Mouse (Mus musculus) intestine, postnatal 0 days (tissue): ENCODE results near the gene Pcnp. TPM values are rescaled to one million over a fixed set of nuclear protein-coding genes. Genes with fewer than 3 reads are reported as not detected.
"Not testable (repeated sequence)": the region's sequence is repeated elsewhere in the genome, so short reads cannot be mapped to it uniquely, and the experiment has no call there.

ENCODE experiments used
- ATAC-seq: fragments of 200-750 bp; cut with Nextera tagmentation; 2 replicates; pipeline ENCODE4 v1.8.0; 2017; ENCODE audit warnings: mild to moderate bottlenecking, moderate TSS enrichment, moderate library complexity
- H3K27ac ChIP-seq: fragments of 300-500 bp; sonication (generic); 2 replicates; pipeline ENCODE4 v1.5.1; 2014; ENCODE audit warnings: mild to moderate bottlenecking, low read depth, low read length, moderate library complexity
- H3K27me3 ChIP-seq: fragments of 300-500 bp; sonication (generic); replicated peaks from 2 replicates; pipeline ENCODE4 v1.6.1; 2014; ENCODE audit warnings: low read length, mixed read lengths; ENCODE audit not compliant: control insufficient read depth, insufficient read depth
- H3K36me3 ChIP-seq: fragments of 300-500 bp; sonication (generic); 2 replicates; pipeline ENCODE4 v1.6.1; 2014; ENCODE audit warnings: mild to moderate bottlenecking, moderate library complexity; ENCODE audit not compliant: control insufficient read depth, insufficient read depth
- H3K4me1 ChIP-seq: fragments of 300-500 bp; sonication (generic); replicated peaks from 2 replicates; pipeline ENCODE4 v1.6.1; 2014; ENCODE audit warnings: antibody characterized with exemption, low read length, mixed read lengths; ENCODE audit not compliant: control insufficient read depth, insufficient read depth
- H3K4me2 ChIP-seq: fragments of 300-500 bp; sonication (generic); replicated peaks from 2 replicates; pipeline ENCODE4 v1.6.1; 2014; ENCODE audit warnings: low read depth, mild to moderate bottlenecking, moderate library complexity
- H3K4me3 ChIP-seq: fragments of 300-500 bp; sonication (generic); 2 replicates; pipeline ENCODE4 v1.5.1; 2014; ENCODE audit warnings: low read depth, low read length
- H3K9ac ChIP-seq: fragments of 300-500 bp; sonication (generic); 2 replicates; pipeline ENCODE4 v1.6.1; 2014; ENCODE audit warnings: mild to moderate bottlenecking, low read depth, low read length
- H3K9me3 ChIP-seq: fragments of 300-500 bp; sonication (generic); 2 replicates; pipeline ENCODE4 v1.6.1; 2016; ENCODE audit warnings: mixed run types; ENCODE audit not compliant: control insufficient read depth
- CTCF ChIP-seq: sonication (generic); IDR thresholded peaks from 2 replicates; pipeline ENCODE4 v1.5.1; 2016; ENCODE audit warnings: low read depth, mild to moderate bottlenecking, control low read depth, antibody characterized with exemption, moderate library complexity
- WGBS: fragments of 180-500 bp; shearing (Covaris S2); extraction: QIAGEN DNeasy Blood & Tissue Kit; methylation state at CpG from one replicate; pipeline ENCODE4 v1.1.7; 2014; 5-methylcytosine and 5-hydroxymethylcytosine counted together
- polyA plus RNA-seq: library from polyadenylated mRNA; unstranded; fragments of >200 nt; fragmentation: Nextera tagmentation; extraction: Ambion mirVana; gene quantifications from 2 replicates; pipeline ENCODE4 v1.2.1, GENCODE M21; 2015

The Pcnp gene
- polyA plus RNA-seq, 1 experiment from 2014 or later, result 114 TPM

- no peak overlapping the region for H3K9ac ChIP-seq
- H3K4me1 ChIP-seq, result no peaks in the 10 kb centered on the region
- no peaks in the 10 kb centered on the region for H3K9me3 ChIP-seq
- WGBS, result 75% methylated on average over 7 of the region's 7 CpGs
- ATAC-seq, result no peak
- no peaks in the 10 kb centered on the region for H3K27me3 ChIP-seq
- no peak overlapping the region for H3K27ac ChIP-seq
- no peak overlapping the region for H3K4me3 ChIP-seq
- TF ChIP-seq CTCF, result no peak
- no peak overlapping the region for H3K4me2 ChIP-seq
- no peaks in the 10 kb centered on the region for H3K36me3 ChIP-seq
Observed at GRCm38 (mm10) chr16:56061995-56062594, 32.6 kb upstream of the Pcnp start.

GRCm38 (mm10) chr16:56058151-56058550, 28.6 kb upstream of the Pcnp start:
- no peak for TF ChIP-seq CTCF
- Histone ChIP-seq H3K27ac (no peak overlapping the region), H3K4me1 (no peaks in the 10 kb centered on the region), H3K27me3 (no peaks in the 10 kb centered on the region), H3K9me3 (no peaks in the 10 kb centered on the region), H3K4me2 (no peak overlapping the region), H3K9ac (no peak overlapping the region), H3K4me3 (no peak overlapping the region), H3K36me3 (no peaks in the 10 kb centered on the region)
- 79% methylated on average over 10 of the region's 10 CpGs for WGBS
- no peak for ATAC-seq

- Histone ChIP-seq H3K4me1 (no peaks in the 10 kb centered on the region), H3K9me3 (no peaks in the 10 kb centered on the region), H3K4me3 (no peak overlapping the region), H3K27ac (no peak overlapping the region), H3K9ac (no peak overlapping the region), H3K27me3 (no peaks in the 10 kb centered on the region), H3K36me3 (no peaks in the 10 kb centered on the region), H3K4me2 (no peak overlapping the region)
- TF ChIP-seq CTCF, result no peak
- no peak for ATAC-seq
- WGBS, result 76% methylated on average over 7 of the region's 7 CpGs
Observed at GRCm38 (mm10) chr16:56056944-56057590, 27.5 kb upstream of the Pcnp start.

GRCm38 (mm10) chr16:56055911-56056310, 26.4 kb upstream of the Pcnp start:
- no peak for ATAC-seq
- Histone ChIP-seq H3K36me3 (no peaks in the 10 kb centered on the region), H3K9ac (no peak overlapping the region), H3K4me2 (no peak overlapping the region), H3K4me1 (no peaks in the 10 kb centered on the region), H3K27me3 (no peaks in the 10 kb centered on the region), H3K27ac (no peak overlapping the region), H3K4me3 (no peak overlapping the region), H3K9me3 (no peaks in the 10 kb centered on the region)
- TF ChIP-seq CTCF, result no peak
- 81% methylated on average over 3 of the region's 3 CpGs for WGBS

- H3K36me3 ChIP-seq, H3K4me2 ChIP-seq, H3K4me3 ChIP-seq, H3K27me3 ChIP-seq, H3K9me3 ChIP-seq, H3K9ac ChIP-seq, H3K4me1 ChIP-seq, H3K27ac ChIP-seq, ATAC-seq: not testable (repeated sequence)
- WGBS, result no CpG with 5 or more reads among the region's 4 CpGs
Observed at GRCm38 (mm10) chr16:56048038-56048437, 18.5 kb upstream of the Pcnp start, which contains the start of gene Senp7. TSS of gene Senp7 (plus strand) at chr16:56048338.

- H3K9ac ChIP-seq, result peak overlapping the region; percentile 80
- H3K9me3 ChIP-seq, result no peaks in the 10 kb centered on the region
- H3K4me2 ChIP-seq, result peak overlapping the region; percentile 67
- H3K4me3 ChIP-seq, result peak overlapping the region; percentile 71
- H3K27ac ChIP-seq, result peak overlapping the region; percentile 90
- WGBS, result 24% methylated on average over 8 of the region's 8 CpGs
- 0 out of 2 replicates have a peak, but pooled peaks cover 4% of the 10 kb centered on the region for H3K4me1 ChIP-seq
- no peak; the same call in 1 of the 2 replicates for ATAC-seq
- no peak for TF ChIP-seq CTCF
- peaks cover 12% of the 10 kb centered on the region for H3K36me3 ChIP-seq
- no peaks in the 10 kb centered on the region for H3K27me3 ChIP-seq
Observed at GRCm38 (mm10) chr16:56038090-56038489, 8.6 kb upstream of the Pcnp start.
